Mouse (Mus musculus) c-Kit-positive CD71-positive TER-119-negative erythroid progenitor cells, embryonic 14.5 days (primary cell): ENCODE data around the gene Prph.

Source experiments
- DNase-seq: peaks from one replicate; pipeline ENCODE4 v3.0.0-alpha.2; 2013; ENCODE audit warnings: low read depth

Gene Prph

GRCm38 (mm10) chr15:99098493-99098861 is 43.5 kb downstream of the Prph start:
- no peak for DNase-seq

- no peak for DNase-seq
These were observed 44.2 kb downstream of the Prph start for GRCm38 (mm10) chr15:99099139-99099556.

- no peak for DNase-seq
These were observed 45.0 kb downstream of the Prph start for GRCm38 (mm10) chr15:99099984-99100383.

GRCm38 (mm10) chr15:99105238-99105637 is 50.3 kb downstream of the Prph start:
- no peak for DNase-seq

GRCm38 (mm10) chr15:99107866-99108265 is 52.9 kb downstream of the Prph start:
- no peak for DNase-seq
